In the genomic region with DNA sequence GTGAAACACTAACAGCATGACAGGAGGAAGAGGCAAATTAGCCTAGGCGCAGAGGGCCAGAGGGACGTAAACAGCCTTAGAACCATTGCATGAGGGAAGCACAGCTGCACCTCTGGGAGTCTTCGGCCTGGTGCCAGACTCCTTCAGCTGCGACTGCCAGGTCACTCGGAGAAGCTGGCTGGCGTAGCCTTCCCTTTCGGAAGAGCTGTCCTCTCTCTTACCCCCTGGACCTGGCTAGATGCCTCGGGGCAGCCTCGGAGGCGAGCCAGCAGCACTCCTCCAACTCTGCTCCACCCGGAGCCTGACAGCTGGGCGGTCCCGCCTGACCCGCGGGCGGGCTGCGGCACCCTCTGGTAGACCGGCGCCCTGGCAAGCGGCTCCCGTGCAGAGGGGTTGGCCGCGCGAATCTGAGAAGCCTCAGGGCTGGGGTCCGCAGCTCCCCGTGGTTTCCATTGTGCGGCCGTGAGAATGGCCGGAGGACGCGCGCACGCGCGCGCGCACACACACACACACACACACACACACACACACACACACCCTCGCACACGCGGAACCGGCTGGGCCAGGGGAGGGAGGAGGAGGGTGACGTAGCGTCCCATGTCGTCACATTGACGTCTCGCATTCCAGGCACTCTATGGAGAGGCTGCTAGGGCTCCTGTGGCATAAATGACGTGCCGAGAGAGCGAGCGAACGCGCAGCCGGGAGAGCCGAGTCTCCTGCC, we compare ENCODE assay signal across 8 mouse cellular contexts. TPM values are rescaled to one million over a fixed set of nuclear protein-coding genes. Genes with fewer than 3 reads are reported as not detected.
A peak's percentile ranks its signal among the peaks of the same experiment; 100 is the strongest.
DNase-seq lines count a peak whose midpoint lies in the region; ATAC-seq and TF ChIP-seq lines count a peak whose summit lies in the region.

A gene (plus strand): TSS at position 663 of the 721 bp plus-strand sequence.

- H3K9ac ChIP-seq in ES-Bruce4 (ENCODE audit: low read depth, poor library complexity, severe bottlenecking): no peak within 1 kb of the TSS
- peak within 1 kb of the TSS; percentile 71 for H3K9ac ChIP-seq in forebrain, embryonic 13.5 days
- peak within 1 kb of the TSS; percentile 78 for H3K9ac ChIP-seq in liver, embryonic 16.5 days (ENCODE audit: low read depth, low read length)
- peak within 1 kb of the TSS; percentile 69 for H3K9ac ChIP-seq in neural tube, embryonic 12.5 days
- peak within 1 kb of the TSS; percentile 70 for H3K9ac ChIP-seq in stomach, postnatal 0 days (ENCODE audit: low read length)

- DNase-seq in heart, postnatal 10 days: peak; percentile 92 to 95
- peak; percentile 54 for DNase-seq in large intestine, adult 2 months (ENCODE audit: low read depth, low spot score)
- peak; percentile 92 for DNase-seq in stomach, postnatal 0 days (ENCODE audit: low spot score)

- no peak for TF ChIP-seq POLR2A in ES-Bruce4 (IDR thresholded peaks at IDR 0.05; ENCODE audit: insufficient read depth, low read length)

- no peaks in the 10 kb centered on the region for H3K36me3 ChIP-seq in ES-Bruce4 (ENCODE audit: control insufficient read depth, insufficient read depth, low read length, poor library complexity, severe bottlenecking)
- no peaks in the 10 kb centered on the region for H3K36me3 ChIP-seq in forebrain, embryonic 13.5 days (ENCODE audit: poor library complexity, severe bottlenecking)
- H3K36me3 ChIP-seq in liver, embryonic 16.5 days (ENCODE audit: control insufficient read depth, insufficient read depth): no peaks in the 10 kb centered on the region
- no peaks in the 10 kb centered on the region for H3K36me3 ChIP-seq in neural tube, embryonic 12.5 days
- no peaks in the 10 kb centered on the region for H3K36me3 ChIP-seq in stomach, postnatal 0 days (ENCODE audit: control insufficient read depth, insufficient read depth, low read length)

- no peak within 1 kb of the TSS for H3K27ac ChIP-seq in ES-Bruce4 (ENCODE audit: insufficient read depth, low read length)
- H3K27ac ChIP-seq in forebrain, embryonic 13.5 days: peak within 1 kb of the TSS; percentile 79
- peak within 1 kb of the TSS; percentile 10; the same call in 1 of the 2 replicates for H3K27ac ChIP-seq in liver, embryonic 16.5 days (ENCODE audit: low read length)
- H3K27ac ChIP-seq in neural tube, embryonic 12.5 days: peak within 1 kb of the TSS; percentile 78
- H3K27ac ChIP-seq in stomach, postnatal 0 days (replicated peaks): peak within 1 kb of the TSS; percentile 98

- intact Hi-C loops in heart, postnatal 10 days (cut with DNase I): loop anchor here (2.0 to 5.0 kb wide), 3 partner anchors 452 to 572 kb away; a partner anchor contains a TSS

- H3K9me3 ChIP-seq in ES-Bruce4 (replicated peaks; ENCODE audit: control insufficient read depth, insufficient read depth, low read length, poor library complexity, severe bottlenecking): no peaks in the 10 kb centered on the region
- no peaks in the 10 kb centered on the region for H3K9me3 ChIP-seq in forebrain, embryonic 13.5 days (replicated peaks)
- H3K9me3 ChIP-seq in liver, embryonic 16.5 days (replicated peaks; ENCODE audit: control insufficient read depth, low read length): no peaks in the 10 kb centered on the region
- H3K9me3 ChIP-seq in neural tube, embryonic 12.5 days: no peaks in the 10 kb centered on the region
- no peaks in the 10 kb centered on the region for H3K9me3 ChIP-seq in stomach, postnatal 0 days (ENCODE audit: control insufficient read depth, low read length)

- peak; percentile 63 for ATAC-seq in cerebellum, adult (ENCODE audit: insufficient number of reproducible peaks, low FRiP score, low TSS enrichment)
- peak; percentile 87 for ATAC-seq in forebrain, embryonic 13.5 days
- ATAC-seq in liver, embryonic 16.5 days (ENCODE audit: low read depth): peak; percentile 49
- peak; percentile 71 for ATAC-seq in neural tube, embryonic 12.5 days (ENCODE audit: low FRiP score, low read depth)
- ATAC-seq in stomach, postnatal 0 days (ENCODE audit: low FRiP score, low TSS enrichment): peak; percentile 83

- TF ChIP-seq CTCF in ES-Bruce4 (IDR thresholded peaks at IDR 0.05; ENCODE audit: low read depth, low read length): no peak
- TF ChIP-seq CTCF in stomach, postnatal 0 days (IDR thresholded peaks at IDR 0.05; ENCODE audit: low read depth): peak; percentile 57

- WGBS in forebrain, embryonic 13.5 days: under 1% methylated on average over 50 of the region's 54 CpGs
- 0% methylated on average over 41 of the region's 54 CpGs for WGBS in large intestine, adult 2 months
- WGBS in liver, embryonic 16.5 days (ENCODE audit: insufficient replicate concordance): 1% methylated on average over 54 of the region's 54 CpGs
- WGBS in neural tube, embryonic 12.5 days: under 1% methylated on average over 50 of the region's 54 CpGs
- under 1% methylated on average over 44 of the region's 54 CpGs for WGBS in stomach, postnatal 0 days

- H3K4me3 ChIP-seq in ES-Bruce4 (ENCODE audit: low read depth, low read length): peak within 1 kb of the TSS; percentile 56
- peak within 1 kb of the TSS; percentile 71 for H3K4me3 ChIP-seq in forebrain, embryonic 13.5 days
- H3K4me3 ChIP-seq in liver, embryonic 16.5 days (ENCODE audit: low read depth, low read length): peak within 1 kb of the TSS; percentile 77
- H3K4me3 ChIP-seq in neural tube, embryonic 12.5 days: peak within 1 kb of the TSS; percentile 61
- peak within 1 kb of the TSS; percentile 74 for H3K4me3 ChIP-seq in stomach, postnatal 0 days (ENCODE audit: low read depth, low read length)

- peaks cover 32% of the 10 kb centered on the region for H3K27me3 ChIP-seq in ES-Bruce4 (ENCODE audit: control insufficient read depth, insufficient read depth, low read length, poor library complexity, severe bottlenecking)
- H3K27me3 ChIP-seq in forebrain, embryonic 13.5 days: peaks cover 29% of the 10 kb centered on the region
- peaks cover 54% of the 10 kb centered on the region for H3K27me3 ChIP-seq in liver, embryonic 16.5 days (ENCODE audit: control insufficient read depth, insufficient read depth, low read depth, low read length)
- peaks cover 30% of the 10 kb centered on the region for H3K27me3 ChIP-seq in neural tube, embryonic 12.5 days (replicated peaks)
- peaks cover 8% of the 10 kb centered on the region; the same call in 1 of the 2 replicates for H3K27me3 ChIP-seq in stomach, postnatal 0 days (ENCODE audit: control insufficient read depth, insufficient read depth, low read length)

- TF ChIP-seq EP300 in ES-Bruce4 (IDR thresholded peaks at IDR 0.05; ENCODE audit: insufficient read depth, low read depth, low read length): no peak
- TF ChIP-seq EP300 in stomach, postnatal 0 days (optimal IDR thresholded peaks at IDR 0.05): no peak

- H3K4me1 ChIP-seq in ES-Bruce4 (ENCODE audit: control insufficient read depth, insufficient read depth, low read length): no peaks in the 10 kb centered on the region
- H3K4me1 ChIP-seq in forebrain, embryonic 13.5 days: peaks cover 54% of the 10 kb centered on the region
- H3K4me1 ChIP-seq in liver, embryonic 16.5 days (ENCODE audit: control insufficient read depth, low read depth, low read length): peaks cover 20% of the 10 kb centered on the region
- H3K4me1 ChIP-seq in neural tube, embryonic 12.5 days: peaks cover 51% of the 10 kb centered on the region
- H3K4me1 ChIP-seq in stomach, postnatal 0 days (replicated peaks; ENCODE audit: control insufficient read depth, insufficient read depth): peaks cover 7% of the 10 kb centered on the region; the same call in 1 of the 2 replicates

- peak within 1 kb of the TSS; percentile 97 for H3K4me2 ChIP-seq in forebrain, embryonic 13.5 days
- peak within 1 kb of the TSS; percentile 96 for H3K4me2 ChIP-seq in liver, embryonic 16.5 days (ENCODE audit: low read depth, low read length)
- H3K4me2 ChIP-seq in neural tube, embryonic 12.5 days (replicated peaks): peak within 1 kb of the TSS; percentile 98
- H3K4me2 ChIP-seq in stomach, postnatal 0 days (replicated peaks; ENCODE audit: low read depth): peak within 1 kb of the TSS; percentile 99

RNA-seq across cellular contexts. Expression of the gene that starts here (rescaled TPM):
- polyA plus RNA-seq in ES-Bruce4 (2011; ENCODE audit: insufficient read depth, insufficient read length, low read depth, missing spikeins): 0.33 TPM in 1 of 2 replicates, not detected in the other
- polyA plus RNA-seq in forebrain, embryonic 13.5 days (2015; fragmentation: Nextera tagmentation; extraction: Ambion mirVana): 1.7 and 1.9 TPM in 2 replicates
- total RNA-seq in heart, postnatal 10 days (2021): 10 to 100 TPM in 1 of 2 experiments, 1 to 10 TPM in 1; 4.5 to 12.4 TPM
- 0.53 and 1.9 TPM in 2 replicates for polyA plus RNA-seq in large intestine, adult 2 months (2012; rRNA removed)
- polyA plus RNA-seq in liver, embryonic 16.5 days (2015; fragmentation: Nextera tagmentation; extraction: Ambion mirVana): not detected in 2 replicates
- polyA plus RNA-seq in neural tube, embryonic 12.5 days (2016; fragmentation: Nextera tagmentation; extraction: Ambion mirVana): 0.49 and 0.91 TPM in 2 replicates
- 0.34 and 1.5 TPM in 2 replicates for polyA plus RNA-seq in stomach, postnatal 0 days (2015; fragmentation: Nextera tagmentation; extraction: Ambion mirVana)

Comparison
In these comparisons a context has a peak if more than half of its experiments do, and no peak if none do; other contexts are left out.
1. Peak in ATAC-seq, H3K4me3 ChIP-seq, H3K27ac ChIP-seq, H3K9ac ChIP-seq and H3K4me2 ChIP-seq in liver, embryonic 16.5 days; RNA of the gene not detected or under 1 TPM.
2. Peak in ATAC-seq, H3K4me3 ChIP-seq, H3K27ac ChIP-seq, H3K9ac ChIP-seq and H3K4me2 ChIP-seq in neural tube, embryonic 12.5 days; RNA of the gene not detected or under 1 TPM.